Mouse (Mus musculus): ENCODE measurements around the gene G6pc3. TPM values are rescaled to one million over a fixed set of nuclear protein-coding genes. Genes with fewer than 3 reads are reported as not detected.

The G6pc3 gene
- polyA plus RNA-seq, 1 experiment from 2014 or later: 40.9 TPM

- no peaks in the 10 kb centered on the region for H3K9me3 ChIP-seq
- H3K27ac ChIP-seq: peak overlapping the region; percentile 24
- peaks cover 24% of the 10 kb centered on the region for H3K4me1 ChIP-seq
- no peaks in the 10 kb centered on the region for H3K27me3 ChIP-seq (ENCODE audit: insufficient read depth, poor library complexity, severe bottlenecking)
- peaks cover 93% of the 10 kb centered on the region for H3K36me3 ChIP-seq
- DNase-seq (ENCODE audit: low spot score): peak; percentile 76
- 62% methylated on average over 21 of the region's 21 CpGs for WGBS
- no peak overlapping the region for H3K4me3 ChIP-seq
These were observed 6.8 kb downstream of the G6pc3 start for GRCm38 (mm10) chr11:102196018-102196797.

- Histone ChIP-seq H3K36me3 (peaks cover 98% of the 10 kb centered on the region), H3K4me3 (no peak overlapping the region), H3K4me1 (peaks cover 25% of the 10 kb centered on the region), H3K27me3 (ENCODE audit: insufficient read depth, poor library complexity, severe bottlenecking) (no peaks in the 10 kb centered on the region), H3K27ac (no peak overlapping the region), H3K9me3 (no peaks in the 10 kb centered on the region)
- 64% methylated on average over 6 of the region's 6 CpGs for WGBS
- DNase-seq (ENCODE audit: low spot score): no peak
These were observed 8.8 kb downstream of the G6pc3 start for GRCm38 (mm10) chr11:102198245-102198644.

- no peak for DNase-seq (ENCODE audit: low spot score)
- H3K36me3 ChIP-seq: peaks cover 98% of the 10 kb centered on the region
- H3K27ac ChIP-seq: no peak overlapping the region
These were observed 10.4 kb downstream of the G6pc3 start for GRCm38 (mm10) chr11:102199856-102200255.

GRCm38 (mm10) chr11:102201408-102201821, 12.0 kb downstream of the G6pc3 start:
- H3K27ac ChIP-seq: no peak overlapping the region
- no peak overlapping the region for H3K4me3 ChIP-seq
- WGBS: 78% methylated on average over 12 of the region's 12 CpGs
- no peaks in the 10 kb centered on the region for H3K27me3 ChIP-seq (ENCODE audit: insufficient read depth, poor library complexity, severe bottlenecking)
- H3K9me3 ChIP-seq: no peaks in the 10 kb centered on the region
- DNase-seq (ENCODE audit: low spot score): no peak
- peaks cover 46% of the 10 kb centered on the region for H3K4me1 ChIP-seq
- H3K36me3 ChIP-seq: peaks cover 98% of the 10 kb centered on the region

More at GRCm38 (mm10) chr11:102199856-102200255, 10.4 kb downstream of the G6pc3 start:
- no peaks in the 10 kb centered on the region for H3K27me3 ChIP-seq (ENCODE audit: insufficient read depth, poor library complexity, severe bottlenecking)
- WGBS: 69% methylated on average over 9 of the region's 9 CpGs
- no peak overlapping the region for H3K4me3 ChIP-seq
- H3K4me1 ChIP-seq: peaks cover 39% of the 10 kb centered on the region
- no peaks in the 10 kb centered on the region for H3K9me3 ChIP-seq

- H3K9me3 ChIP-seq: no peaks in the 10 kb centered on the region
- no peak for DNase-seq (ENCODE audit: low spot score)
- H3K4me3 ChIP-seq: no peak overlapping the region; the same call in 1 of the 2 replicates
- peak overlapping the region; percentile 45 for H3K27ac ChIP-seq
- no peaks in the 10 kb centered on the region for H3K27me3 ChIP-seq (ENCODE audit: insufficient read depth, poor library complexity, severe bottlenecking)
- H3K4me1 ChIP-seq: peaks cover 79% of the 10 kb centered on the region
- peaks cover 59% of the 10 kb centered on the region for H3K36me3 ChIP-seq
- 50% methylated on average over 30 of the region's 30 CpGs for WGBS
These were observed 17.1 kb downstream of the G6pc3 start for GRCm38 (mm10) chr11:102206481-102206880.

- H3K27me3 ChIP-seq (ENCODE audit: insufficient read depth, poor library complexity, severe bottlenecking): no peaks in the 10 kb centered on the region
- WGBS: 45% methylated on average over 11 of the region's 11 CpGs
These were observed 18.7 kb downstream of the G6pc3 start for GRCm38 (mm10) chr11:102207825-102208777.

GRCm38 (mm10) chr11:102208846-102209245, 19.4 kb downstream of the G6pc3 start:
- no peaks in the 10 kb centered on the region for H3K9me3 ChIP-seq
- H3K4me1 ChIP-seq: peaks cover 97% of the 10 kb centered on the region
- H3K36me3 ChIP-seq: peaks cover 41% of the 10 kb centered on the region
- peak overlapping the region; percentile 72 for H3K27ac ChIP-seq
- 0% methylated on average over 2 of the region's 4 CpGs for WGBS
- no peaks in the 10 kb centered on the region for H3K27me3 ChIP-seq (ENCODE audit: insufficient read depth, poor library complexity, severe bottlenecking)
- DNase-seq (ENCODE audit: low spot score): no peak
- H3K4me3 ChIP-seq: 0 out of 2 replicates have a peak overlapping the region, but pooled peaks have one; percentile 16

More at GRCm38 (mm10) chr11:102207825-102208777, 18.7 kb downstream of the G6pc3 start:
- Histone ChIP-seq H3K4me3 (0 out of 2 replicates have a peak overlapping the region, but pooled peaks have one; percentile 3), H3K4me1 (peaks cover 94% of the 10 kb centered on the region), H3K9me3 (no peaks in the 10 kb centered on the region), H3K36me3 (peaks cover 47% of the 10 kb centered on the region), H3K27ac (peak overlapping the region; percentile 72)
- DNase-seq (ENCODE audit: low spot score): no peak

GRCm38 (mm10) chr11:102209742-102210141, 20.3 kb downstream of the G6pc3 start:
- DNase-seq (ENCODE audit: low spot score): no peak
- WGBS: 33% methylated on average over 2 of the region's 2 CpGs
- Histone ChIP-seq H3K36me3 (peaks cover 32% of the 10 kb centered on the region), H3K27me3 (ENCODE audit: insufficient read depth, poor library complexity, severe bottlenecking) (no peaks in the 10 kb centered on the region), H3K27ac (peak overlapping the region; percentile 72; the same call in 1 of the 2 replicates), H3K9me3 (no peaks in the 10 kb centered on the region), H3K4me3 (no peak overlapping the region), H3K4me1 (peaks cover 97% of the 10 kb centered on the region)

GRCm38 (mm10) chr11:102210185-102210584, 20.8 kb downstream of the G6pc3 start:
- Histone ChIP-seq H3K36me3 (peaks cover 28% of the 10 kb centered on the region), H3K9me3 (no peaks in the 10 kb centered on the region), H3K4me3 (no peak overlapping the region), H3K27ac (no peak overlapping the region; the same call in 1 of the 2 replicates), H3K27me3 (ENCODE audit: insufficient read depth, poor library complexity, severe bottlenecking) (no peaks in the 10 kb centered on the region), H3K4me1 (peaks cover 97% of the 10 kb centered on the region)
- no peak for DNase-seq (ENCODE audit: low spot score)
- 66% methylated on average over 3 of the region's 3 CpGs for WGBS

GRCm38 (mm10) chr11:102211011-102211410, 21.6 kb downstream of the G6pc3 start:
- H3K27me3 ChIP-seq (ENCODE audit: insufficient read depth, poor library complexity, severe bottlenecking): no peaks in the 10 kb centered on the region
- H3K9me3 ChIP-seq: no peaks in the 10 kb centered on the region
- WGBS: 59% methylated on average over 5 of the region's 5 CpGs
- peaks cover 97% of the 10 kb centered on the region for H3K4me1 ChIP-seq
- H3K27ac ChIP-seq: no peak overlapping the region
- DNase-seq (ENCODE audit: low spot score): no peak
- H3K36me3 ChIP-seq: peaks cover 20% of the 10 kb centered on the region
- no peak overlapping the region for H3K4me3 ChIP-seq

- Histone ChIP-seq H3K4me3 (no peak overlapping the region), H3K27me3 (ENCODE audit: insufficient read depth, poor library complexity, severe bottlenecking) (no peaks in the 10 kb centered on the region), H3K27ac (peak overlapping the region; percentile 33; the same call in 1 of the 2 replicates), H3K9me3 (no peaks in the 10 kb centered on the region), H3K4me1 (peaks cover 96% of the 10 kb centered on the region), H3K36me3 (peaks cover 10% of the 10 kb centered on the region; the same call in 1 of the 2 replicates)
- DNase-seq (ENCODE audit: low spot score): no peak
- WGBS: 62% methylated on average over 18 of the region's 18 CpGs
These were observed 22.5 kb downstream of the G6pc3 start for GRCm38 (mm10) chr11:102211936-102212341.

GRCm38 (mm10) chr11:102214430-102215156, 25.2 kb downstream of the G6pc3 start:
- 0 out of 2 replicates have a peak, but pooled peaks cover 6% of the 10 kb centered on the region for H3K36me3 ChIP-seq
- peak overlapping the region; percentile 70; the same call in 1 of the 2 replicates for H3K4me3 ChIP-seq
- H3K27me3 ChIP-seq (ENCODE audit: insufficient read depth, poor library complexity, severe bottlenecking): no peaks in the 10 kb centered on the region
- DNase-seq (ENCODE audit: low spot score): no peak
- H3K9me3 ChIP-seq: no peaks in the 10 kb centered on the region
- peak overlapping the region; percentile 66 for H3K27ac ChIP-seq
- peaks cover 96% of the 10 kb centered on the region for H3K4me1 ChIP-seq
- 39% methylated on average over 10 of the region's 10 CpGs for WGBS

Data from heart, embryonic 10.5 days (tissue).